Comparison of ENCODE assay signal across 8 mouse cellular contexts in the genomic region with DNA sequence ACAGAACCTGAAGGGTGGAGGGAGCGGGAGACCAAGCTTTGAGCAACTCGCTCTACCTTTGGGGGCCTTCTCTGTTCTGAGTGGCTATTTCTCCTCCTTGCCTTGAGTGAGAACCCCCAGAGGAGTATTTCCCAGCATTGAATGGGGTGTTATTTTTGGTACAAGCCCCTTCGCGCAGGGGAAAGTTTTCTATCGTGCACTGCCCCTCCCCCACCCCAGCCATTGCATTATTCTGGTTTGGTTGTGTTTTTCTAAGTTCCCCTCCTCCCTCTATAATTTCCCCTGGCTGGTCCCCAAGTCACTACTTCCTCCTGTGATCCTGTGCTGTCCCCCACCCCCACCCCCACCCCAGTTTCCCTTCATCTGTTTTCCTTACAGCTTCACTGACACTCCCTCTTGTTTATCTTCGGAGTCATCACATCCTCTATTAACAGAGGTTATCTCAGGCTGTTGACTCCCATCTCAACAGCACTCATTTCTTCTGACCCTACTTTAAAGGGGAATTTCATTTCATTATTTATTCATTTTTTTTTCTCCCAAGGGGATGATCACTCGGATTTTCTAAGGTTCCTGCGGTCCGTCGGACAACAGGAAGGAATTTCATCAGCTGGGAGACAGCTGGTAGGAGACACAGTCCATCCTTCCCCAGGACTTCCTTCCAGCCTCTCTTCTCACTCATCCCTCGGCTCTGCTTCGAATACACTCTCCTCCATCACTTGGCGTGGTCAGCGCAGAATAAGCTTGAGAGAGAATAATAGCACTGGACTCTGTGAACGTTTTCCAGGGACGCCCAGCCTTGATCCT. TPM values are rescaled to one million over a fixed set of nuclear protein-coding genes. Genes with fewer than 3 reads are reported as not detected.
A peak's percentile ranks its signal among the peaks of the same experiment; 100 is the strongest.
DNase-seq lines count a peak whose midpoint lies in the region; ATAC-seq and TF ChIP-seq lines count a peak whose summit lies in the region.

No protein-coding gene starts in this region.

- 81% methylated on average over 16 of the region's 16 CpGs for WGBS in forebrain, embryonic 10.5 days
- 80% methylated on average over 16 of the region's 16 CpGs for WGBS in forebrain, embryonic 11.5 days
- WGBS in heart, adult 2 months: 27% methylated on average over 16 of the region's 16 CpGs
- WGBS in kidney, embryonic 15.5 days: 20% methylated on average over 16 of the region's 16 CpGs
- 27% methylated on average over 16 of the region's 16 CpGs for WGBS in macrophage (ENCODE audit: missing documents)
- 57% methylated on average over 16 of the region's 16 CpGs for WGBS in hindbrain, embryonic 13.5 days

- no peak for ATAC-seq in forebrain, embryonic 11.5 days (replicated peaks; ENCODE audit: low FRiP score)
- ATAC-seq in kidney, embryonic 15.5 days (replicated peaks; ENCODE audit: low FRiP score): peak; percentile 73
- no peak for ATAC-seq in hindbrain, embryonic 13.5 days (ENCODE audit: low FRiP score)

- H3K4me1 ChIP-seq in forebrain, embryonic 10.5 days: peaks cover 10% of the 10 kb centered on the region
- H3K4me1 ChIP-seq in forebrain, embryonic 11.5 days (replicated peaks; ENCODE audit: control insufficient read depth, insufficient read depth, low read length): no peaks in the 10 kb centered on the region
- peaks cover 5% of the 10 kb centered on the region for H3K4me1 ChIP-seq in heart, adult 2 months (ENCODE audit: control insufficient read depth, insufficient read depth, low read length)
- peaks cover 14% of the 10 kb centered on the region for H3K4me1 ChIP-seq in kidney, embryonic 15.5 days
- H3K4me1 ChIP-seq in hindbrain, embryonic 13.5 days (replicated peaks): peaks cover 9% of the 10 kb centered on the region; the same call in 1 of the 2 replicates

- peak overlapping the region; percentile 30; the same call in 1 of the 2 replicates for H3K27ac ChIP-seq in forebrain, embryonic 10.5 days
- H3K27ac ChIP-seq in forebrain, embryonic 11.5 days (ENCODE audit: low read depth, low read length): no peak overlapping the region
- H3K27ac ChIP-seq in heart, adult 2 months: peak overlapping the region; percentile 9; the same call in 1 of the 2 replicates
- H3K27ac ChIP-seq in kidney, embryonic 15.5 days: peak overlapping the region; percentile 48; the same call in 1 of the 2 replicates
- H3K27ac ChIP-seq in macrophage: peak overlapping the region; percentile 75
- H3K27ac ChIP-seq in hindbrain, embryonic 13.5 days: no peak overlapping the region

- H3K4me2 ChIP-seq in forebrain, embryonic 11.5 days (ENCODE audit: low read depth, low read length, severe bottlenecking): no peak overlapping the region
- peak overlapping the region; percentile 49 for H3K4me2 ChIP-seq in kidney, embryonic 15.5 days
- no peak overlapping the region for H3K4me2 ChIP-seq in hindbrain, embryonic 13.5 days

- no peak for TF ChIP-seq EP300 in heart, adult 2 months (IDR thresholded peaks at IDR 0.05; ENCODE audit: insufficient read depth, low read depth, low read length)

- no peaks in the 10 kb centered on the region for H3K27me3 ChIP-seq in forebrain, embryonic 10.5 days (ENCODE audit: poor library complexity, severe bottlenecking)
- H3K27me3 ChIP-seq in forebrain, embryonic 11.5 days (ENCODE audit: control insufficient read depth, insufficient read depth, low read length): no peaks in the 10 kb centered on the region
- H3K27me3 ChIP-seq in heart, adult 2 months (ENCODE audit: control insufficient read depth, insufficient read depth, low read length): no peaks in the 10 kb centered on the region
- no peaks in the 10 kb centered on the region for H3K27me3 ChIP-seq in kidney, embryonic 15.5 days
- H3K27me3 ChIP-seq in hindbrain, embryonic 13.5 days: no peaks in the 10 kb centered on the region

- no peaks in the 10 kb centered on the region for H3K9me3 ChIP-seq in forebrain, embryonic 10.5 days
- no peaks in the 10 kb centered on the region for H3K9me3 ChIP-seq in forebrain, embryonic 11.5 days (ENCODE audit: control insufficient read depth, low read length)
- H3K9me3 ChIP-seq in kidney, embryonic 15.5 days (replicated peaks): no peaks in the 10 kb centered on the region
- H3K9me3 ChIP-seq in hindbrain, embryonic 13.5 days: no peaks in the 10 kb centered on the region

- no peak for TF ChIP-seq CTCF in heart, adult 2 months (IDR thresholded peaks at IDR 0.05)

- H3K79me2 ChIP-seq in heart, adult 2 months (replicated peaks; ENCODE audit: control insufficient read depth, insufficient read depth, low read length): no peaks in the 10 kb centered on the region
- H3K79me2 ChIP-seq in macrophage (ENCODE audit: inconsistent target): no peaks in the 10 kb centered on the region

- H3K4me3 ChIP-seq in forebrain, embryonic 10.5 days: no peak overlapping the region
- no peak overlapping the region for H3K4me3 ChIP-seq in forebrain, embryonic 11.5 days (ENCODE audit: low read depth, low read length)
- no peak overlapping the region for H3K4me3 ChIP-seq in heart, adult 2 months
- no peak overlapping the region; the same call in 1 of the 2 replicates for H3K4me3 ChIP-seq in kidney, embryonic 15.5 days (replicated peaks)
- H3K4me3 ChIP-seq in macrophage (ENCODE audit: inconsistent target): no peak overlapping the region
- H3K4me3 ChIP-seq in hindbrain, embryonic 13.5 days: no peak overlapping the region

- no peak for DNase-seq in forebrain, embryonic 10.5 days (ENCODE audit: extremely low spot score, low spot score)
- DNase-seq in forebrain, embryonic 11.5 days (ENCODE audit: low spot score): no peak
- peak; percentile 31 to 44 for DNase-seq in heart, adult 2 months
- DNase-seq in c-Kit-positive CD71-positive TER-119-positive erythroid progenitor cells, embryonic 14.5 days (ENCODE audit: low spot score): no peak
- no peak for DNase-seq in MN1 (ENCODE audit: low spot score)

- no peaks in the 10 kb centered on the region for H3K36me3 ChIP-seq in forebrain, embryonic 10.5 days (replicated peaks)
- H3K36me3 ChIP-seq in forebrain, embryonic 11.5 days (ENCODE audit: control insufficient read depth, insufficient read depth, low read length): no peaks in the 10 kb centered on the region
- H3K36me3 ChIP-seq in heart, adult 2 months (ENCODE audit: control insufficient read depth, insufficient read depth, low read length): no peaks in the 10 kb centered on the region
- H3K36me3 ChIP-seq in kidney, embryonic 15.5 days: no peaks in the 10 kb centered on the region
- no peaks in the 10 kb centered on the region for H3K36me3 ChIP-seq in macrophage (ENCODE audit: inconsistent target)
- no peaks in the 10 kb centered on the region for H3K36me3 ChIP-seq in hindbrain, embryonic 13.5 days

- intact Hi-C loops in heart, adult 2 months (cut with DNase I): no loop called here

- no peak for TF ChIP-seq POLR2A in heart, adult 2 months (IDR thresholded peaks at IDR 0.05; ENCODE audit: insufficient read depth, low read depth, low read length)

- no peak overlapping the region for H3K9ac ChIP-seq in forebrain, embryonic 11.5 days (ENCODE audit: low read length)
- no peak overlapping the region for H3K9ac ChIP-seq in heart, adult 2 months (ENCODE audit: low read depth, low read length)
- no peak overlapping the region for H3K9ac ChIP-seq in kidney, embryonic 15.5 days
- no peak overlapping the region for H3K9ac ChIP-seq in hindbrain, embryonic 13.5 days

RNA-seq across cellular contexts. Expression of a gene that starts 58.9 kb away (rescaled TPM):
- polyA plus RNA-seq in forebrain, embryonic 10.5 days (2016; fragmentation: Nextera tagmentation; extraction: Ambion mirVana): 7.0 and 7.2 TPM in 2 replicates
- 10.5 and 11.2 TPM in 2 replicates for polyA plus RNA-seq in forebrain, embryonic 11.5 days (2014; fragmentation: Nextera tagmentation; extraction: Ambion mirVana)
- 10 to 100 TPM; 32.4 to 42.1 TPM for total RNA-seq in heart, adult 2 months (2021)
- polyA plus RNA-seq in heart, adult 2 months (2012; rRNA removed): 12.1 and 23.2 TPM in 2 replicates
- 8.4 and 9.3 TPM in 2 replicates for polyA plus RNA-seq in kidney, embryonic 15.5 days (2015; fragmentation: Nextera tagmentation; extraction: Ambion mirVana)
- total RNA-seq in macrophage (2018; cell fraction: chromatin; rRNA removed): 100 to 1,000 TPM in 13 of 26 experiments, 10 to 100 TPM in 13; 22.8 to 226 (median 97.6) TPM
- 100 to 1,000 TPM in 8 of 26 experiments, 10 to 100 TPM in 18; 31.5 to 168 (median 47.3) TPM for total RNA-seq in macrophage (2018; cell fraction: cytosol; rRNA removed)
- total RNA-seq in macrophage (2018; cell fraction: nucleus; rRNA removed): 100 to 1,000 TPM in 17 of 26 experiments, 10 to 100 TPM in 9; 33.9 to 344 (median 137) TPM
- 13.2 to 20.5 TPM (median 15.4 TPM) in 3 replicates for polyA plus RNA-seq in macrophage (2018)
- polyA plus RNA-seq in hindbrain, embryonic 13.5 days (2015; fragmentation: Nextera tagmentation; extraction: Ambion mirVana): 9.5 and 10.0 TPM in 2 replicates

Comparison
In these comparisons a context has a peak if more than half of its experiments do, and no peak if none do; other contexts are left out.
1. H3K27ac ChIP-seq: peak in forebrain, embryonic 10.5 days (single experiment), heart, adult 2 months (single experiment), kidney, embryonic 15.5 days (single experiment) and macrophage (single experiment); none in forebrain, embryonic 11.5 days (single experiment) and hindbrain, embryonic 13.5 days (single experiment).
2. DNase-seq: peak in heart, adult 2 months (2 of 2); none in forebrain, embryonic 10.5 days (single experiment), forebrain, embryonic 11.5 days (single experiment), c-Kit-positive CD71-positive TER-119-positive erythroid progenitor cells, embryonic 14.5 days (single experiment) and MN1 (single experiment).